Mouse (Mus musculus) layer of hippocampus, adult 11-12 months (tissue): ENCODE measurements around the gene Rsph10b.
"Not testable (repeated sequence)": the region's sequence is repeated elsewhere in the genome, so short reads cannot be mapped to it uniquely, and the experiment has no call there.

ENCODE experiments used
- DNase-seq: peaks from one replicate; pipeline ENCODE4 v3.0.0; 2022; ENCODE audit warnings: low spot score

Gene Rsph10b

DNA sequence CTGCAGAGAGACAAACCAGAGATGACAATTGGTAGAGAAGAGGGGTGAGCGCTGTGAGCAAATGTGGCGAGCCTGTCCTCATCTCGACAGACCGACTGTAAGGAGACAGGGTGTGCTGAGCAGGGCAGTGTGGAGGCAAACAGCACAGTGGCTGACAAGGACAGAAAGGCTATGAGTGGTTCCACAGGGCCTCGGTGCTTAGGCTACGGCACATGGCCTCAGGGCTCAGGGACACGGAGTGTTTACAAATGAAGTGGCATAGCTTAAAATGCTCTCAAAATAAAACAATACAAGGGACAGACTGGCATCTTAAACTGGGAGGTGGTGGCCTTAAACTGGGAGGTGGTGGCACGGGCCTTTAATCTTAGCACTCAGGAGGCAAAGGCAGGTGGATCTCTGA is 60.4 kb downstream of the Rsph10b start:
- no peak for DNase-seq

GRCm38 (mm10) chr5:143993849-143994248 is 61.0 kb downstream of the Rsph10b start:
- DNase-seq, result no peak

- DNase-seq, result no peak
Measured at GRCm38 (mm10) chr5:143994632-143995365, 62.0 kb downstream of the Rsph10b start.

GRCm38 (mm10) chr5:143999409-143999808 is 66.6 kb downstream of the Rsph10b start:
- DNase-seq, result no peak

- DNase-seq, result no peak
Measured at GRCm38 (mm10) chr5:144002461-144003192, 69.8 kb downstream of the Rsph10b start.

GRCm38 (mm10) chr5:144013366-144014134 is 80.7 kb downstream of the Rsph10b start:
- DNase-seq, result not testable (repeated sequence)

DNA sequence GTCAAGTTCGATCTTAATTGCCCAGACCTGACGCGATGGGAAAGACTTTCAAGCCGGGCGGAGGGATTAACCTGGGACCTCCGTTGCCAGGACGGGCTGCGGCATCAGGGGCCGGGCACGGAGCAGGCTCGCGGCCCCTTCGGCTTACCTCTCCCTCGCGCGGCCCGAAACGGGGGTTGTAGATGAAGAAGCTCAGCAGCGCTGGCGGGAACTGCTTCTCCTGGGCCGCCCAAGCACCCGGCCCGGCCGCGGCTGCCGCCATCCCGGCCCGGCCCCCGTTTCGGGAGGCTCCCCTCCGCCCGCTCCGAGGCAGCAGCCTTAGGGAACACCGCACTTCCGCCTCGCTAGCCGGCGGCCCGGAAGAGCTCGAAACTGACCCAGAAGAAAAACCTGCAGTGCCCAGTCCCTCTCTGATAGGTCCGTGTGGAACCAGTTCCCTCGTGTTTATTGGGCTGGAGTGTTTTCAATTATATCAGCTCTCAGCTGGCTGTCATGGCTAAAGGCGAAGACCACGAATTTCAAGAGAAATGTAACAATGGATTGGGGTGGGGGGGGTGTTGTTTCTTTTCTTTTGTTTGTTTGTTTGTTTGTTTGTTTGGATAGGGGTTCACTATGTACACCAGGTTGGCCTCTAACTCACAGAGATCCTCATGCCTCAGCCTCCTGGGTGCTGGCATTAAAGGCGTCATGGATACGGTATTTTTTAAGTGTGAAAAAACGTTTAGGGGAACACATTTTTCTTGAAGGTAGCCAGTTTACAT is 81.9 kb downstream of the Rsph10b start, which contains the start of gene Ccz1:
Gene Ccz1, minus strand, starts transcription at position 327 of the 761 bp plus-strand sequence.
- peak; percentile 79 for DNase-seq

DNA sequence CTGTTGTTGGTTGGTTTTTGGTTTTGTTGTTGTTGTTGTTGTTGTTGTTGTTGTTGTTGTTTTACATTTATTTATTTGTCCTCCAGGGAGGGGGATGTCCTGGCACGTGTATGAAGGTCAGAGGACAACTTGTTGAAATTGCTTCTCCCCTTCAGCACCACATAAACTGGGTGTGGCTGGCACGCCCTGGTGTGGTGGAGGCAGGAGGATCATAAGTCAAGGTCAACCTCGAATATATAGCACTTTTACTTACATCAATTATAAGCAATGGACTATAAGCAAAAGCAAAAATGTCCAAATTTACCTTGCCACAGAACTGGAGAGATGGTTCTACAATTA is 82.4 kb downstream of the Rsph10b start:
- DNase-seq, result no peak

DNA sequence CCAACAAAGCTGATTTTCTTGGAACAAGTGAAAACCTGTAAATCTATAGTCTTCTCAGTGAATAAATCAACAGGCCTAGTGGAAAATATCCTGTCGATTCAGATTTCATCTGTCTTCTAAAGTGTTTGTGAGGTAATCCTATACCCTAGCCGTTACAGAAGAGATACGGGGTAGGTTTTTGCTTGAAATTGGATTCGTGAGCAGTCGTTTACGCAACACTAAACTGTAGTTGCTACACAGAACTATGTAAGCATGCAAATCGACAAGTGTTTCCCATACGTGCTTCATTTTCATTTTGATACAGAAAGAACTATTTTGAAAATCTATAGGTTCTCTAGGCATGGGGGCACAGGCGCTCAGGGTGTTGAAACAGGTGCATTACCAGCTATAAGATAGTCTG is 83.0 kb downstream of the Rsph10b start:
- DNase-seq, result no peak

DNA sequence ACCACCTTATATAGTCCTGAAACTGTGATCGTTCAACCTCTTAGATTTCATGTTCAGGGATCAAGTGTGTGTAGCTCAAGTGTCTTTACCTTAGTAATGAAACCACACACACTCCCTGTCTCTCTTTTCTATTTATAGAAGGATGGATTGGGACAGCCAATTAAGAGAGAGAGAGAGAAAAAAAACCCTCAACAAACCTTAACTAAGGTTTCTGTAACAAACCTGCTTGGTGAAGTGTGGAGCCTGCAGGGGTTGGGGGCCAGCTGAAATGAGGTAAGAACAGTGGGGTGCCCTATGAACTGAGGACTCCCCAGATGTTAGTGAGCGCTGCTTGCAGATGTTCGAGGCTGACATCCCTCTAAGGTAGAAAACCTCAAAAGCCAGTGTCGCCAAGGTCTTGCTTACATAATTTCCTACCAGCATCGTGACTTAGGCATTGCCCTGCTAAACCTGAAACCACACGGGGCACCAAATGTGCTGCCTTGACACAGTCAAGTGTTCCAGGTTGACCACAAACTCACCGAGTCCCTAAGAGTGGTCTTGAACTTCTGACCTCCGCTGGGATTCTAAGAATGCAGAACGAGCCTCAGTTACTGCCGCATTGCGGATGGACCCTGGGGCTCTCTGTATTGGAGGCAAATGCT is 93.9 kb downstream of the Rsph10b start, which contains the start of gene Ocm:
Gene Ocm, minus strand, starts transcription at position 51 of the 644 bp plus-strand sequence.
- no peak for DNase-seq

DNA sequence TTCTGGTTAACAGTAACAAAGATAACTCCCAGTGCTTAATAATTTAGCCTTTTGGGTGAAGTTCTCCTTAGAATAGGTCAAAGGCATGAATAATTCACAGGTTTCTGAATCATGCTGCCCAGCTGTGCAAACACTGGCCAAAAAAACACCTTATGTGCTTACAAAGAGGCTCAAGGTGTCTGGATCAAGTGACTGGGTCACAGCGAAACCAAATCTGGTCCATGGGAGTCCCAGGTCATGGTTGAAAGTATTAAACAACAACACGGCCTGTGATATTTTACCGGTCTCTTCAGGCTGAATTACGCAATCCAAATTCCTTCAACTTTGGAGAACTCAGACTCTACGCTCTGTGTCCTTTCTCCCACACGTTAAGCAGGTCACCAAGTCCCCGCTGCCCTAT is 99.7 kb downstream of the Rsph10b start:
- DNase-seq, result no peak

- DNase-seq, result no peak
Measured at GRCm38 (mm10) chr5:144034567-144034966, 101.7 kb downstream of the Rsph10b start.
